Mouse (Mus musculus): ENCODE measurements at regions not wholly inside any gene's neighbourhood (a gene's known extent, or its start where the extent isn't known, plus 50 kb on each side); places are given as distances from the start of the nearest gene placed in this dataset.

DNA sequence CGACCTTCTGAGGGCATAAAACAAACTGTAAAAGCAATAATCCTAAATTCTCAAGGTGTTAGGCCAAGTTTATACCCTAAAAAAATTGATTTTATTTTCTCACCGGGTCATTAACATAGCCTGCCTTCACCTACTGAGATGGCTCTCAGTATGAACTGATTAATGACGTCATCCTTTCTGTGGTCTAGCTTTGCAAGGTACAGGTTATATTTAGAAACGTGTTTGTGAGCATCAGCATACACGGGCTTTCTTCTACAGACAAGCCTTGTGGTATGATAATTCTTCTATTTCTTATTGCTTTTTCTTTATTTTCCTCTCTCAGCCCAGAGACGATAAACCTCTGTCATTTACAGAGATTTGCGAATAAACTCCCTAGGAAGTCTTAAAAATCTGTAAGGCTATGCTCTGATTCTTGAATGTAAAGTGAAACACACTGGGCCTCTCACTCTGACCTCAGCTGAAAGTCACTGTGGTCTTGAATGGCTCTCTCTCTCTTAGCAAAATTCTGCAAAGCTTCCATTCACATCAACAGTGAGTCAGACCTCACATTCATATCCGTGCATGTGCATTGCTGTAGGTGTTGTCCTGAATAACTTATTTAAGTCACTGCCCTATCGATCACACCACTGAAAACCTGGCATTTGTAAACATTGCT is 534.3 kb downstream of the Epha4 start:
- H3K4me1 ChIP-seq (ENCODE audit: control insufficient read depth in 1 of 2, insufficient read depth in 2 of 2) = peaks cover 0 to 11% of the 10 kb centered on the region in 2 experiments; a peak in 2 of 4 replicates
- DNase-seq (ENCODE audit: extremely low read depth) = peak; percentile 76

GRCm38 (mm10) chr1:76993776-76994175 is 521.1 kb downstream of the Epha4 start:
- Histone ChIP-seq H3K27me3 (replicated peaks) (no peaks in the 10 kb centered on the region), H3K9ac (ENCODE audit: insufficient read depth, low read depth) (no peak overlapping the region), H3K4me1 (ENCODE audit: control insufficient read depth in 1 of 2, insufficient read depth in 2 of 2) (no peaks in the 10 kb centered on the region), H3K79me2 (replicated peaks; ENCODE audit: control insufficient read depth, extremely low read depth, insufficient read depth, poor library complexity, severe bottlenecking) (no peaks in the 10 kb centered on the region), H3K4me3 (replicated peaks in 1 of 3; ENCODE audit: low read depth in 2 of 3, low read length in 2 of 3, poor library complexity in 1 of 3) (no peak overlapping the region), H3K9me3 (replicated peaks; ENCODE audit: low read length) (no peaks in the 10 kb centered on the region), H3K27ac (ENCODE audit: insufficient read depth, low read depth) (no peak overlapping the region), H3K36me3 (replicated peaks in 1 of 2; ENCODE audit: control insufficient read depth in 1 of 2, insufficient read depth in 1 of 2, low read length in 1 of 2) (no peaks in the 10 kb centered on the region), H3K4me2 (ENCODE audit: insufficient read depth, low read depth, poor library complexity, severe bottlenecking) (no peak overlapping the region)
- in situ Hi-C loops (cut with MboI; ENCODE audit: low pct_ligation_motif_present, low pct_unique_long_range_greater_than_20kb, low sequenced_read_pairs) (no loop called here), dilution Hi-C loops (cut with MboI; ENCODE audit: extremely low pct_ligation_motif_present, extremely low pct_unique_long_range_greater_than_20kb, low sequenced_read_pairs) (no loop called here)
- TF ChIP-seq HCFC1 (IDR thresholded peaks at IDR 0.05; ENCODE audit: low read depth, low read length) = no peak
- TF ChIP-seq ETS1 (conservative IDR thresholded peaks at IDR 0.05; ENCODE audit: low read depth, low read length) = no peak
- no peak for TF ChIP-seq RCOR1 (conservative IDR thresholded peaks at IDR 0.05; ENCODE audit: low read depth, low read length)
- TF ChIP-seq JUN (IDR thresholded peaks at IDR 0.05; ENCODE audit: insufficient read depth, low read depth, low read length) = no peak
- no peak for TF ChIP-seq MAX (IDR thresholded peaks at IDR 0.05; ENCODE audit: low read length)
- no peak for TF ChIP-seq NELFE (IDR thresholded peaks at IDR 0.05; ENCODE audit: low read depth, low read length)
- no peak for TF ChIP-seq MEF2A (IDR thresholded peaks at IDR 0.05; ENCODE audit: borderline replicate concordance, low read depth, low read length)
- TF ChIP-seq CHD2 (IDR thresholded peaks at IDR 0.05; ENCODE audit: low read length) = no peak
- TF ChIP-seq RAD21 (IDR thresholded peaks at IDR 0.05; ENCODE audit: low read depth, low read length) = no peak
- no peak for TF ChIP-seq CTCF (conservative IDR thresholded peaks at IDR 0.05 in 1 of 2, IDR thresholded peaks at IDR 0.05 in 1 of 2; ENCODE audit: low read depth in 2 of 2, low read length in 2 of 2)
- TF ChIP-seq JUND (conservative IDR thresholded peaks at IDR 0.05; ENCODE audit: low read depth, low read length) = no peak
- no peak for TF ChIP-seq ZNF384 (IDR thresholded peaks at IDR 0.05; ENCODE audit: low read depth, low read length)
- no peak for TF ChIP-seq MAZ (IDR thresholded peaks at IDR 0.05; ENCODE audit: low read depth, low read length)
- TF ChIP-seq TBP (conservative IDR thresholded peaks at IDR 0.05; ENCODE audit: low read depth, low read length) = no peak
- no peak for TF ChIP-seq EP300 (IDR thresholded peaks at IDR 0.05; ENCODE audit: low read length)
- no peak for TF ChIP-seq UBTF (IDR thresholded peaks at IDR 0.05; ENCODE audit: low read depth, low read length)
- no peak for TF ChIP-seq IRF4 (IDR thresholded peaks at IDR 0.05; ENCODE audit: low read depth, low read length)
- no peak for TF ChIP-seq SIN3A (IDR thresholded peaks at IDR 0.05; ENCODE audit: low read length)
- no peak for DNase-seq (ENCODE audit: extremely low read depth)

More for the DNA sequence above, 534.3 kb downstream of the Epha4 start:
- peak overlapping the region in 1 of 3 experiments; percentile 23 for H3K4me3 ChIP-seq (replicated peaks in 1 of 3; ENCODE audit: low read depth in 2 of 3, low read length in 2 of 3, poor library complexity in 1 of 3)
- H3K27me3 ChIP-seq (replicated peaks) = no peaks in the 10 kb centered on the region
- in situ Hi-C loops (cut with MboI; ENCODE audit: low pct_ligation_motif_present, low pct_unique_long_range_greater_than_20kb, low sequenced_read_pairs) = no loop called here
- TF ChIP-seq POLR2A (IDR thresholded peaks at IDR 0.05; ENCODE audit: low read depth, low read length) (no peak), MYC (IDR thresholded peaks at IDR 0.05; ENCODE audit: low read depth, low read length) (no peak), RAD21 (IDR thresholded peaks at IDR 0.05; ENCODE audit: low read depth, low read length) (no peak; the same call in 1 of the 2 replicates), ZNF384 (IDR thresholded peaks at IDR 0.05; ENCODE audit: low read depth, low read length) (no peak), MEF2A (IDR thresholded peaks at IDR 0.05; ENCODE audit: borderline replicate concordance, low read depth, low read length) (peak; percentile 68), MAZ (IDR thresholded peaks at IDR 0.05; ENCODE audit: low read depth, low read length) (no peak), USF2 (conservative IDR thresholded peaks at IDR 0.05; ENCODE audit: low read depth, low read length) (no peak), ETS1 (conservative IDR thresholded peaks at IDR 0.05; ENCODE audit: low read depth, low read length) (peak; percentile 64), ZC3H11A (IDR thresholded peaks at IDR 0.05; ENCODE audit: low read depth, low read length) (no peak), PAX5 (IDR thresholded peaks at IDR 0.05; ENCODE audit: low read length) (no peak), CTCF (conservative IDR thresholded peaks at IDR 0.05 in 1 of 2, IDR thresholded peaks at IDR 0.05 in 1 of 2; ENCODE audit: low read depth in 2 of 2, low read length in 2 of 2) (no peak), JUN (IDR thresholded peaks at IDR 0.05; ENCODE audit: insufficient read depth, low read depth, low read length) (peak; percentile 78), JUND (conservative IDR thresholded peaks at IDR 0.05; ENCODE audit: low read depth, low read length) (peak; percentile 91), HCFC1 (IDR thresholded peaks at IDR 0.05; ENCODE audit: low read depth, low read length) (no peak), EP300 (IDR thresholded peaks at IDR 0.05; ENCODE audit: low read length) (peak; percentile 68), TCF12 (IDR thresholded peaks at IDR 0.05; ENCODE audit: low read depth, low read length) (peak; percentile 43; the same call in 1 of the 2 replicates), MAFK (IDR thresholded peaks at IDR 0.05; ENCODE audit: insufficient replicate concordance, low read length) (0 out of 2 replicates have a peak, but pooled peaks have one; percentile 56), CHD2 (IDR thresholded peaks at IDR 0.05; ENCODE audit: low read length) (no peak; the same call in 1 of the 2 replicates), MXI1 (IDR thresholded peaks at IDR 0.05; ENCODE audit: low read depth, low read length) (no peak), IRF4 (IDR thresholded peaks at IDR 0.05; ENCODE audit: low read depth, low read length) (peak; percentile 54), SIN3A (IDR thresholded peaks at IDR 0.05; ENCODE audit: low read length) (no peak), E2F4 (IDR thresholded peaks at IDR 0.05; ENCODE audit: insufficient replicate concordance, low read depth, low read length) (no peak), ZMIZ1 (IDR thresholded peaks at IDR 0.05; ENCODE audit: low read depth, low read length) (no peak), NRF1 (IDR thresholded peaks at IDR 0.05; ENCODE audit: low read depth, low read length) (no peak), BHLHE40 (IDR thresholded peaks at IDR 0.05; ENCODE audit: low read depth, low read length) (peak; percentile 87), CHD1 (IDR thresholded peaks at IDR 0.05; ENCODE audit: low read depth, low read length) (no peak), UBTF (IDR thresholded peaks at IDR 0.05; ENCODE audit: low read depth, low read length) (no peak), GABPA (IDR thresholded peaks at IDR 0.05; ENCODE audit: insufficient replicate concordance, low read depth, low read length) (no peak), USF1 (IDR thresholded peaks at IDR 0.05; ENCODE audit: low read depth, low read length) (no peak), SMC3 (IDR thresholded peaks at IDR 0.05; ENCODE audit: low read depth, low read length) (no peak), RCOR1 (conservative IDR thresholded peaks at IDR 0.05; ENCODE audit: low read depth, low read length) (0 out of 2 replicates have a peak, but pooled peaks have one; percentile 32)
- no peak overlapping the region for H3K27ac ChIP-seq (ENCODE audit: insufficient read depth, low read depth)
- peak overlapping the region; percentile 61; the same call in 1 of the 2 replicates for H3K4me2 ChIP-seq (ENCODE audit: insufficient read depth, low read depth, poor library complexity, severe bottlenecking)
- no peak overlapping the region for H3K9ac ChIP-seq (ENCODE audit: insufficient read depth, low read depth)
- dilution Hi-C loops (cut with MboI; ENCODE audit: extremely low pct_ligation_motif_present, extremely low pct_unique_long_range_greater_than_20kb, low sequenced_read_pairs) = no loop called here
- no peaks in the 10 kb centered on the region for H3K9me3 ChIP-seq (replicated peaks; ENCODE audit: low read length)
- no peaks in the 10 kb centered on the region for H3K36me3 ChIP-seq (replicated peaks in 1 of 2; ENCODE audit: control insufficient read depth in 1 of 2, insufficient read depth in 1 of 2, low read length in 1 of 2)
- H3K79me2 ChIP-seq (replicated peaks; ENCODE audit: control insufficient read depth, extremely low read depth, insufficient read depth, poor library complexity, severe bottlenecking) = no peaks in the 10 kb centered on the region

All from CH12.LX (cell line).